Mouse (Mus musculus) liver, embryonic 14.5 days (tissue): ENCODE data around the gene Cd2bp2.

Experiments used
- CTCF ChIP-seq: IDR thresholded peaks from 2 replicates; pipeline ENCODE4 v1.5.1; 2016; ENCODE audit warnings: antibody characterized with exemption, low read depth, control low read depth
- EP300 ChIP-seq: IDR thresholded peaks from 2 replicates; pipeline ENCODE4 v1.6.1; 2016; ENCODE audit warnings: antibody characterized with exemption, low read depth

DNA sequence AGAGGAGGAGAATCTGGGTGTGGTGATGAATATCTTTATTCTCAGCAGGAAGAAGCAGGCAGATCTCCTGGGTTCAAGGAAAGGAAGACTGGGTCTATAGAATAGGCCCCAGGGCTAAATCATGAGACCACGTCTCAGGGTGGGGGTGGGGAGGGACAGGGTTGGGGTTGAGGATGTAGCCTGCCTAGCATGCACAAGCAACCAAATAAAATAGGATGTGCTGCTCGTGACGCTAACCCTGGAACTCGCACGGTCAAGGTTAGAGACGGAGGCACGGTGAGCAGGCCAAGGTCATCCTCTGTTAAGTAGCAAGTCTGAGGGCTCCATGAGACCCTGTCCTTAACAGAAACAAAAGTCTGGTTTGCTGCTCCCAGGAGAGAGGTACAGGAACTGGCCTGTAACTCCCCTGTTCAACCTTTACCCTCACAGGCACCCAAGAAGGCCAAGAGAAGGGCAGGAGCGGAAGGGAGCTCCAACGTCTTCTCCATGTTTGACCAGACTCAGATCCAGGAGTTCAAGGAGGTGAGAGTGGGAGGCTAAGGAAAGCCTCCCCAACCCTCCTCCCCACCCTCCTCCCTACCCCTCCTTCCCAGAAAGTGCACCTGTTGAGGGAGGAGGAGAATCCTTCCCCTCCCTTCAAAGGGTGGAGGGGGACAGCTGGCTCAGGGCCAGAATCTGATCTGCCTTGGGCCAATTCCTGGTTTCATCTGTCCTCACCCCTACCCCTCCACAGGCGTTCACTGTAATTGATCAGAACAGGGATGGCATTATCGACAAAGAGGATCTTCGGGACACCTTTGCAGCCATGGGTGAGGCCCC is 16.8 kb upstream of the Cd2bp2 start:
- TF ChIP-seq EP300 (no peak), CTCF (no peak)
